Mouse (Mus musculus) midbrain, embryonic 13.5 days (tissue): ENCODE results near the gene Tmprss9. TPM values are rescaled to one million over a fixed set of nuclear protein-coding genes. Genes with fewer than 3 reads are reported as not detected.

Experiments
- ATAC-seq: fragments of 200-750 bp; cut with Nextera tagmentation; 2 replicates; pipeline ENCODE4 v1.8.0; 2017; ENCODE audit warnings: mild to moderate bottlenecking, moderate TSS enrichment, moderate library complexity
- H3K27ac ChIP-seq: fragments of 300-500 bp; sonication (generic); 2 replicates; pipeline ENCODE4 v1.5.1; 2015; ENCODE audit warnings: inconsistent platforms, mild to moderate bottlenecking, moderate library complexity
- H3K27me3 ChIP-seq: fragments of 300-500 bp; sonication (generic); 2 replicates; pipeline ENCODE4 v1.6.1; 2015; ENCODE audit warnings: mild to moderate bottlenecking, inconsistent platforms
- H3K36me3 ChIP-seq: fragments of 300-500 bp; sonication (generic); 2 replicates; pipeline ENCODE4 v1.6.1; 2015; ENCODE audit warnings: mild to moderate bottlenecking, inconsistent platforms
- H3K4me1 ChIP-seq: fragments of 300-500 bp; sonication (generic); replicated peaks from 2 replicates; pipeline ENCODE4 v1.6.1; 2015; ENCODE audit warnings: inconsistent platforms
- H3K4me2 ChIP-seq: fragments of 300-500 bp; sonication (generic); replicated peaks from 2 replicates; pipeline ENCODE4 v1.6.1; 2015; ENCODE audit warnings: moderate library complexity, mild to moderate bottlenecking, inconsistent platforms
- H3K4me3 ChIP-seq: fragments of 300-500 bp; sonication (generic); replicated peaks from 2 replicates; pipeline ENCODE4 v1.5.1; 2015; ENCODE audit warnings: mild to moderate bottlenecking, inconsistent platforms
- H3K9ac ChIP-seq: fragments of 300-500 bp; sonication (generic); replicated peaks from 2 replicates; pipeline ENCODE4 v1.6.1; 2015; ENCODE audit warnings: mild to moderate bottlenecking, inconsistent platforms
- H3K9me3 ChIP-seq: fragments of 300-500 bp; sonication (generic); 2 replicates; pipeline ENCODE4 v1.6.1; 2016; ENCODE audit warnings: mild to moderate bottlenecking, inconsistent platforms
- WGBS: fragments of 180-500 bp; shearing (Covaris S2); methylation state at CpG from one replicate; pipeline ENCODE4 v1.1.7; 2015; 5-methylcytosine and 5-hydroxymethylcytosine counted together
- polyA plus RNA-seq: library from polyadenylated mRNA; unstranded; fragments of >200 nt; fragmentation: Nextera tagmentation; extraction: Ambion mirVana; gene quantifications from 2 replicates; pipeline ENCODE4 v1.2.1, GENCODE M21; 2015

Tmprss9 gene
- polyA plus RNA-seq, 1 experiment from 2014 or later = 0.31 TPM

GRCm38 (mm10) chr10:80935698-80936097, 64.0 kb downstream of the Tmprss9 start:
- 5% methylated on average over 17 of the region's 17 CpGs for WGBS
- peaks cover 96% of the 10 kb centered on the region for H3K27me3 ChIP-seq
- H3K9me3 ChIP-seq = no peaks in the 10 kb centered on the region
- 0 out of 2 replicates have a peak overlapping the region, but pooled peaks have one; percentile 56 for H3K27ac ChIP-seq
- H3K4me3 ChIP-seq = no peak overlapping the region
- peaks cover 83% of the 10 kb centered on the region for H3K4me1 ChIP-seq
- peak overlapping the region; percentile 48 for H3K4me2 ChIP-seq
- no peaks in the 10 kb centered on the region for H3K36me3 ChIP-seq
- ATAC-seq = no peak
- no peak overlapping the region for H3K9ac ChIP-seq

DNA sequence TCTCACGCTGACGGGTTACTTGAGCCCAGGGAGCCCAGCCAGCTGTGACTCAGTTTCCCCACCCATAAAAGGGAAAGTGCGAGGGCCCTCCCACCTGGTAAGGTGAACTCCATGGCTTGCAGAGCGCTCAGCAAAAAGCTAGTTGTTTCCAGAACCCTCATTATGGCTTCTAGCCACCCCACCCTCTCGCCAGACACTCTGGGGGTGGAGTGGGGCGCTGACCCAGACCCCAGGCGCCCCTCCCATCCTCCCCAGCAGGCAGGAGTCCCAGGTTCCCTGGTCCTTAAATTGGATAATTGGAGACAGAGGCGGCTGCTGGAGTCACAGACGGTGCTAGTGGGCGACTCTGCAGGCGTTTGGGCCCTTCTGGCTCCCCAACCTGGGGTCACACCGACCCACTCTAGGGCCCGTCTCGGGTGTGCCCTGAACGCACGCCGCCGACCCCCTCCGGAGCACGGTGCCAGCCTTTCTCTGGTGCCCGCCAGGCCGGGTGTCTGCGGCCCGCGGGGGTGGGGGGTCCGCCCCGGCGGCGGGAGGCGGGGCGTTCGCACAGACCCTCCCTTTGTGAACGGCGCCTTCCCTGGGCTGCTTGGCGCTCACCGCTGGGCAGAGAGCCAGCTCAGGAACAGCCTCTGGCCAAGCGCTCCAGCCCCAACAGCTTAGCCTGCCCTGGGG, 64.6 kb downstream of the Tmprss9 start:
- peak overlapping the region; percentile 48 for H3K4me2 ChIP-seq
- peak overlapping the region; percentile 56; the same call in 1 of the 2 replicates for H3K27ac ChIP-seq
- H3K36me3 ChIP-seq = no peaks in the 10 kb centered on the region
- peaks cover 94% of the 10 kb centered on the region for H3K27me3 ChIP-seq
- peaks cover 78% of the 10 kb centered on the region for H3K4me1 ChIP-seq
- 2% methylated on average over 37 of the region's 37 CpGs for WGBS
- H3K9ac ChIP-seq = peak overlapping the region; percentile 32; the same call in 1 of the 2 replicates
- peak; percentile 58 for ATAC-seq
- H3K4me3 ChIP-seq = peak overlapping the region; percentile 23
- no peaks in the 10 kb centered on the region for H3K9me3 ChIP-seq

- H3K4me1 ChIP-seq = peaks cover 73% of the 10 kb centered on the region
- peak overlapping the region; percentile 32; the same call in 1 of the 2 replicates for H3K9ac ChIP-seq
- H3K36me3 ChIP-seq = no peaks in the 10 kb centered on the region
- H3K4me3 ChIP-seq = no peak overlapping the region
- 11% methylated on average over 6 of the region's 6 CpGs for WGBS
- peak; percentile 0; the same call in 1 of the 2 replicates for ATAC-seq
- H3K27me3 ChIP-seq = peaks cover 89% of the 10 kb centered on the region
- no peaks in the 10 kb centered on the region for H3K9me3 ChIP-seq
- H3K27ac ChIP-seq = no peak overlapping the region
- peak overlapping the region; percentile 48 for H3K4me2 ChIP-seq
Measured at GRCm38 (mm10) chr10:80936810-80937164, 65.1 kb downstream of the Tmprss9 start.

- Histone ChIP-seq H3K9me3 (no peaks in the 10 kb centered on the region), H3K27ac (no peak overlapping the region), H3K4me1 (peaks cover 64% of the 10 kb centered on the region), H3K27me3 (peaks cover 80% of the 10 kb centered on the region), H3K4me2 (no peak overlapping the region), H3K36me3 (no peaks in the 10 kb centered on the region), H3K4me3 (no peak overlapping the region), H3K9ac (0 out of 2 replicates have a peak overlapping the region, but pooled peaks have one; percentile 7)
- no peak for ATAC-seq
- WGBS = 26% methylated on average over 8 of the region's 8 CpGs
Measured at GRCm38 (mm10) chr10:80937646-80938045, 66.0 kb downstream of the Tmprss9 start.

- ATAC-seq = peak; percentile 59
- 16% methylated on average over 15 of the region's 15 CpGs for WGBS
- H3K27me3 ChIP-seq = peaks cover 67% of the 10 kb centered on the region
- H3K4me2 ChIP-seq = peak overlapping the region; percentile 72
- no peak overlapping the region for H3K27ac ChIP-seq
- H3K9ac ChIP-seq = peak overlapping the region; percentile 57; the same call in 1 of the 2 replicates
- H3K36me3 ChIP-seq = no peaks in the 10 kb centered on the region
- H3K9me3 ChIP-seq = no peaks in the 10 kb centered on the region
- peak overlapping the region; percentile 39 for H3K4me3 ChIP-seq
- peaks cover 53% of the 10 kb centered on the region for H3K4me1 ChIP-seq
Measured at GRCm38 (mm10) chr10:80938831-80939550, 67.3 kb downstream of the Tmprss9 start.

GRCm38 (mm10) chr10:80939671-80940070, 68.0 kb downstream of the Tmprss9 start:
- Histone ChIP-seq H3K4me3 (peak overlapping the region; percentile 39), H3K4me1 (peaks cover 53% of the 10 kb centered on the region), H3K36me3 (no peaks in the 10 kb centered on the region), H3K27ac (no peak overlapping the region), H3K4me2 (peak overlapping the region; percentile 72), H3K27me3 (peaks cover 60% of the 10 kb centered on the region), H3K9ac (peak overlapping the region; percentile 57), H3K9me3 (no peaks in the 10 kb centered on the region)
- 4% methylated on average over 28 of the region's 28 CpGs for WGBS
- ATAC-seq = peak; percentile 43

DNA sequence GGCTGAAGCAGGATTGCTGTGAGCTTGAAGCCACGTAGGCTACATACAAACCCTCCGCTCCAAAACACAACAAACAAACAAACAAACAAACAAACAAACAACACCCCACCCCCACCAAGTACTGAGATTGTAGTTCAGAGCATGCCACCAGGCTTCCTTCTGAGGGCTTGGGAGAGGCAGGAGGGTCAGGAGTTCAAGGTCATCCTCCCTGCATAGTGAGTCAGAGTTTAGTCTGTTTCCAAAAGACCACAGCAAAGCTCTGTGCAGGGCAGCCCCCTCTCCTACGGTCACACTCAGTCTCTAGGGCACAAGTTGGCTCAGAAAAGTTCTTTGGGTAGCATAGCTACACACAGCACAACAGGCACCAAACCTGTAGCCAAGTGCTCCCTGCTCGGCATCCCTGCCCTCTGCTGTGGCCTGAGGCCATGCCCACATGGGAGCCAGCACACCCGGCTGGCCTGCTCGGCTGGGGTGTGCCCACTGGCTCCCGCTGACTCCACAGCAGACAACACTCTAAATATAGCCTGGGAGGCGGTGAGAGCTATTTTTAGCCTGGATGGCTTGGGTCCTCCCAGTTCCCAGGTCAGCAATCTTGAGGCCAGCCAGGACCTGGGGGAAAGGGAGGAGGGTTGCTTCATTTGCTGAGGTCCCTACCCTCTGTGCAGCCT, 68.8 kb downstream of the Tmprss9 start:
- ATAC-seq = no peak
- no peak overlapping the region for H3K4me3 ChIP-seq
- WGBS = 56% methylated on average over 8 of the region's 8 CpGs
- peak overlapping the region; percentile 57; the same call in 1 of the 2 replicates for H3K9ac ChIP-seq
- peaks cover 52% of the 10 kb centered on the region for H3K27me3 ChIP-seq
- no peaks in the 10 kb centered on the region for H3K9me3 ChIP-seq
- no peak overlapping the region for H3K27ac ChIP-seq
- no peaks in the 10 kb centered on the region for H3K36me3 ChIP-seq
- H3K4me2 ChIP-seq = peak overlapping the region; percentile 72
- peaks cover 51% of the 10 kb centered on the region for H3K4me1 ChIP-seq

- H3K4me2 ChIP-seq = no peak overlapping the region
- no peak overlapping the region for H3K27ac ChIP-seq
- H3K36me3 ChIP-seq = no peaks in the 10 kb centered on the region
- H3K9ac ChIP-seq = no peak overlapping the region
- peaks cover 47% of the 10 kb centered on the region for H3K27me3 ChIP-seq
- no peaks in the 10 kb centered on the region for H3K9me3 ChIP-seq
- 81% methylated on average over 2 of the region's 2 CpGs for WGBS
- H3K4me3 ChIP-seq = no peak overlapping the region
- no peak for ATAC-seq
- H3K4me1 ChIP-seq = peaks cover 46% of the 10 kb centered on the region
Measured at GRCm38 (mm10) chr10:80940988-80941347, 69.3 kb downstream of the Tmprss9 start.

GRCm38 (mm10) chr10:80942919-80943318, 71.3 kb downstream of the Tmprss9 start:
- Histone ChIP-seq H3K9me3 (no peaks in the 10 kb centered on the region), H3K27me3 (peaks cover 27% of the 10 kb centered on the region), H3K27ac (no peak overlapping the region), H3K4me3 (no peak overlapping the region), H3K4me1 (peaks cover 29% of the 10 kb centered on the region), H3K4me2 (no peak overlapping the region), H3K36me3 (no peaks in the 10 kb centered on the region), H3K9ac (no peak overlapping the region)
- WGBS = 62% methylated on average over 8 of the region's 8 CpGs
- ATAC-seq = no peak

- no peaks in the 10 kb centered on the region for H3K36me3 ChIP-seq
- H3K9me3 ChIP-seq = no peaks in the 10 kb centered on the region
- H3K4me3 ChIP-seq = no peak overlapping the region
- H3K9ac ChIP-seq = no peak overlapping the region
- peaks cover 23% of the 10 kb centered on the region for H3K4me1 ChIP-seq
- peaks cover 19% of the 10 kb centered on the region for H3K27me3 ChIP-seq
- WGBS = 88% methylated on average over 9 of the region's 9 CpGs
- H3K27ac ChIP-seq = no peak overlapping the region
- H3K4me2 ChIP-seq = no peak overlapping the region
- ATAC-seq = no peak
Measured at GRCm38 (mm10) chr10:80943701-80944100, 72.1 kb downstream of the Tmprss9 start.

DNA sequence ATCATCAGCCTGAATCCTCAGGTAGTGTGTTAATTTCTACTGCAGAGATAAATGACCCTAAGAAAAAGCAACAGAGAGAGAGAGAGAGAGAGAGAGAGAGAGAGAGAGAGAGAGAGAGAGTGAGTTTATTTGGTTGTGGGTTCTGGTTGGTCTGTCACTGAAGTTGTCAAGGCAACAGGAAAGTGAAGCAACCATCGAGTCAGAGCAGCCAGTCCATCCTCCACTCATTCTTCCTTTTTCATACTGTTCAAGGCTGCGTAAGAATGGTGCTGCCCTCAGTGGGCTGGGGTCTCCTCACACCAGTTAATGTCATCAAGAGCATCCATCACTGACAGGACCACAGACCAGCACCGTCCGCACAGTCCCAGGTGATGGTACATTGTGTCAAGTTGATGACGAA, 72.6 kb downstream of the Tmprss9 start:
- Histone ChIP-seq H3K27me3 (peaks cover 14% of the 10 kb centered on the region), H3K9ac (no peak overlapping the region), H3K9me3 (no peaks in the 10 kb centered on the region), H3K27ac (no peak overlapping the region), H3K4me2 (no peak overlapping the region), H3K36me3 (no peaks in the 10 kb centered on the region), H3K4me3 (no peak overlapping the region), H3K4me1 (peaks cover 18% of the 10 kb centered on the region)
- WGBS = 89% methylated on average over 5 of the region's 5 CpGs
- ATAC-seq = no peak
